Mouse (Mus musculus): ENCODE data around the gene Vpreb3. TPM values are rescaled to one million over a fixed set of nuclear protein-coding genes. Genes with fewer than 3 reads are reported as not detected.

Gene Vpreb3
- total RNA-seq, 2 experiments from 2014 or later: not detected

- no peak for DNase-seq (ENCODE audit: low spot score)
Observed at GRCm38 (mm10) chr10:75932081-75932678, 10.7 kb upstream of the Vpreb3 start.

GRCm38 (mm10) chr10:75932891-75933290 lies 10.0 kb upstream of the Vpreb3 start, which contains the start of gene Chchd10:
Chchd10 (plus strand) TSS chr10:75933130.
- no peak for DNase-seq (ENCODE audit: low spot score)

GRCm38 (mm10) chr10:75934991-75935390 lies 7.9 kb upstream of the Vpreb3 start:
- DNase-seq (ENCODE audit: low spot score): no peak

GRCm38 (mm10) chr10:75935680-75936541 lies 6.9 kb upstream of the Vpreb3 start, which contains the start of gene Mmp11:
Mmp11 (minus strand) TSS chr10:75936496.
- DNase-seq (ENCODE audit: low spot score): peak; percentile 75

GRCm38 (mm10) chr10:75936909-75937667 lies 5.8 kb upstream of the Vpreb3 start:
- DNase-seq (ENCODE audit: low spot score): no peak

- DNase-seq (ENCODE audit: low spot score): peak; percentile 38
Observed at GRCm38 (mm10) chr10:75937851-75938643, 4.8 kb upstream of the Vpreb3 start.

GRCm38 (mm10) chr10:75939481-75940234 lies 3.2 kb upstream of the Vpreb3 start:
- no peak for DNase-seq (ENCODE audit: low spot score)

GRCm38 (mm10) chr10:75940520-75940919 lies 2.3 kb upstream of the Vpreb3 start, which contains the start of gene Gm867:
Gm867 (minus strand) TSS chr10:75940672.
- DNase-seq (ENCODE audit: low spot score): no peak

- no peak for DNase-seq (ENCODE audit: low spot score)
Observed at GRCm38 (mm10) chr10:75941042-75941824, 1.6 kb upstream of the Vpreb3 start.

- peak; percentile 21 for DNase-seq (ENCODE audit: low spot score)
Observed at GRCm38 (mm10) chr10:75944066-75944772, 1.4 kb downstream of the Vpreb3 start.

- no peak for DNase-seq (ENCODE audit: low spot score)
Observed at GRCm38 (mm10) chr10:75945213-75945612, 2.4 kb downstream of the Vpreb3 start.

- no peak for DNase-seq (ENCODE audit: low spot score)
Observed at GRCm38 (mm10) chr10:75945896-75946295, 3.0 kb downstream of the Vpreb3 start.

GRCm38 (mm10) chr10:75948079-75948478 lies 5.2 kb downstream of the Vpreb3 start:
- no peak for DNase-seq (ENCODE audit: low spot score)

- no peak for DNase-seq (ENCODE audit: low spot score)
Observed at GRCm38 (mm10) chr10:75949053-75950045, 6.5 kb downstream of the Vpreb3 start.

- DNase-seq (ENCODE audit: low spot score): no peak
Observed at GRCm38 (mm10) chr10:75950791-75951210, 7.9 kb downstream of the Vpreb3 start.

- peak; percentile 53 for DNase-seq (ENCODE audit: low spot score)
Observed at GRCm38 (mm10) chr10:75951424-75952050, 8.7 kb downstream of the Vpreb3 start.

GRCm38 (mm10) chr10:75954381-75954811 lies 11.5 kb downstream of the Vpreb3 start, which contains the start of gene Gm5134:
Gm5134 (plus strand) TSS chr10:75954514.
- no peak for DNase-seq (ENCODE audit: low spot score)

Measured in gastrocnemius, adult 18-20 months (tissue).